Mouse (Mus musculus) heart, embryonic 11.5 days (tissue): ENCODE data around the gene Armc10. TPM values are rescaled to one million over a fixed set of nuclear protein-coding genes. Genes with fewer than 3 reads are reported as not detected.

Experiments
- ATAC-seq: fragments of 200-750 bp; cut with Nextera tagmentation; replicated peaks from 2 replicates; pipeline ENCODE4 v1.8.0; 2017; ENCODE audit warnings: moderate library complexity; ENCODE audit not compliant: insufficient number of reproducible peaks, low FRiP score, low TSS enrichment
- H3K27ac ChIP-seq: fragments of 300-500 bp; sonication (generic); 2 replicates; pipeline ENCODE4 v1.5.1; 2014; ENCODE audit warnings: mild to moderate bottlenecking, low read depth, low read length
- H3K27me3 ChIP-seq: fragments of 300-500 bp; sonication (generic); 2 replicates; pipeline ENCODE4 v1.6.1; 2014; ENCODE audit warnings: mild to moderate bottlenecking, low read length, mixed read lengths; ENCODE audit not compliant: control insufficient read depth, insufficient read depth
- H3K36me3 ChIP-seq: fragments of 300-500 bp; sonication (generic); 2 replicates; pipeline ENCODE4 v1.6.1; 2014; ENCODE audit warnings: mild to moderate bottlenecking, low read length, moderate library complexity, mixed read lengths; ENCODE audit not compliant: control insufficient read depth, insufficient read depth
- H3K4me1 ChIP-seq: fragments of 300-500 bp; sonication (generic); 2 replicates; pipeline ENCODE4 v1.6.1; 2014; ENCODE audit warnings: low read length; ENCODE audit not compliant: control insufficient read depth, insufficient read depth
- H3K4me2 ChIP-seq: fragments of 300-500 bp; sonication (generic); 2 replicates; pipeline ENCODE4 v1.6.1; 2014; ENCODE audit warnings: mild to moderate bottlenecking, moderate library complexity
- H3K4me3 ChIP-seq: fragments of 300-500 bp; sonication (generic); 2 replicates; pipeline ENCODE4 v1.5.1; 2014; ENCODE audit warnings: low read depth, low read length
- H3K9ac ChIP-seq: fragments of 300-500 bp; sonication (generic); 2 replicates; pipeline ENCODE4 v1.6.1; 2014; ENCODE audit warnings: mild to moderate bottlenecking, low read depth, low read length, moderate library complexity
- H3K9me3 ChIP-seq: fragments of 300-500 bp; sonication (generic); replicated peaks from 2 replicates; pipeline ENCODE4 v1.6.1; 2016; ENCODE audit warnings: low read length; ENCODE audit not compliant: control insufficient read depth
- WGBS: fragments of 180-500 bp; shearing (Covaris S2); extraction: QIAGEN DNeasy Blood & Tissue Kit; methylation state at CpG from one replicate; pipeline ENCODE4 v1.1.7; 2014; ENCODE audit not compliant: insufficient replicate concordance; 5-methylcytosine and 5-hydroxymethylcytosine counted together
- polyA plus RNA-seq: library from polyadenylated mRNA; unstranded; fragments of >200 nt; fragmentation: Nextera tagmentation; extraction: Ambion mirVana; gene quantifications from 2 replicates; pipeline ENCODE4 v1.2.1, GENCODE M21; 2014

Armc10 gene
- polyA plus RNA-seq, 1 experiment from 2014 or later = 30.3 TPM

GRCm38 (mm10) chr5:21625916-21626315 lies 19.7 kb upstream of the Armc10 start:
- no peak overlapping the region for H3K9ac ChIP-seq
- 0 out of 2 replicates have a peak, but pooled peaks cover under 1% of the 10 kb centered on the region for H3K9me3 ChIP-seq
- H3K4me2 ChIP-seq = no peak overlapping the region
- H3K36me3 ChIP-seq = no peaks in the 10 kb centered on the region
- no peak overlapping the region for H3K4me3 ChIP-seq
- H3K27me3 ChIP-seq = no peaks in the 10 kb centered on the region
- no peaks in the 10 kb centered on the region for H3K4me1 ChIP-seq
- no peak overlapping the region for H3K27ac ChIP-seq
- no peak for ATAC-seq

- no peaks in the 10 kb centered on the region for H3K36me3 ChIP-seq
- H3K4me1 ChIP-seq = no peaks in the 10 kb centered on the region
- H3K27ac ChIP-seq = no peak overlapping the region
- no peak for ATAC-seq
- H3K4me2 ChIP-seq = no peak overlapping the region
- WGBS = 6% methylated on average over 1 of the region's 1 CpGs
- H3K9me3 ChIP-seq = no peaks in the 10 kb centered on the region
- H3K9ac ChIP-seq = no peak overlapping the region
- no peak overlapping the region for H3K4me3 ChIP-seq
- no peaks in the 10 kb centered on the region for H3K27me3 ChIP-seq
Measured at GRCm38 (mm10) chr5:21640961-21641360, 4.7 kb upstream of the Armc10 start.

GRCm38 (mm10) chr5:21643606-21644005 lies 2.0 kb upstream of the Armc10 start:
- ATAC-seq = no peak
- Histone ChIP-seq H3K27ac (no peak overlapping the region), H3K9me3 (no peaks in the 10 kb centered on the region), H3K4me2 (no peak overlapping the region), H3K4me3 (no peak overlapping the region), H3K36me3 (peaks cover 3% of the 10 kb centered on the region), H3K9ac (no peak overlapping the region), H3K27me3 (no peaks in the 10 kb centered on the region), H3K4me1 (peaks cover 3% of the 10 kb centered on the region; the same call in 1 of the 2 replicates)
- 40% methylated on average over 1 of the region's 1 CpGs for WGBS

GRCm38 (mm10) chr5:21644891-21645438 lies 648 bp upstream of the Armc10 start:
- Histone ChIP-seq H3K9me3 (no peaks in the 10 kb centered on the region), H3K27ac (no peak overlapping the region), H3K36me3 (peaks cover 13% of the 10 kb centered on the region), H3K4me1 (peaks cover 3% of the 10 kb centered on the region; the same call in 1 of the 2 replicates), H3K4me2 (peak overlapping the region; percentile 68), H3K4me3 (peak overlapping the region; percentile 75), H3K9ac (no peak overlapping the region), H3K27me3 (no peaks in the 10 kb centered on the region)
- 14% methylated on average over 14 of the region's 14 CpGs for WGBS
- no peak; the same call in none of the 2 replicates for ATAC-seq

- under 1% methylated on average over 24 of the region's 25 CpGs for WGBS
- no peak for ATAC-seq
Measured at GRCm38 (mm10) chr5:21646133-21646491, 499 bp downstream of the Armc10 start.

GRCm38 (mm10) chr5:21650736-21651135 lies 5.1 kb downstream of the Armc10 start:
- WGBS = 74% methylated on average over 2 of the region's 2 CpGs
- peaks cover 3% of the 10 kb centered on the region; the same call in 1 of the 2 replicates for H3K4me1 ChIP-seq
- no peak overlapping the region for H3K4me3 ChIP-seq
- ATAC-seq = no peak
- H3K4me2 ChIP-seq = no peak overlapping the region
- no peak overlapping the region for H3K27ac ChIP-seq
- no peak overlapping the region for H3K9ac ChIP-seq
- H3K9me3 ChIP-seq = no peaks in the 10 kb centered on the region
- no peaks in the 10 kb centered on the region for H3K27me3 ChIP-seq
- H3K36me3 ChIP-seq = peaks cover 31% of the 10 kb centered on the region

More at GRCm38 (mm10) chr5:21646133-21646491, 499 bp downstream of the Armc10 start:
- Histone ChIP-seq H3K4me3 (peak overlapping the region; percentile 75), H3K4me1 (peaks cover 3% of the 10 kb centered on the region; the same call in 1 of the 2 replicates), H3K9ac (peak overlapping the region; percentile 86), H3K27ac (peak overlapping the region; percentile 71), H3K4me2 (peak overlapping the region; percentile 68), H3K27me3 (no peaks in the 10 kb centered on the region), H3K9me3 (no peaks in the 10 kb centered on the region), H3K36me3 (peaks cover 20% of the 10 kb centered on the region)

GRCm38 (mm10) chr5:21651885-21652612 lies 6.4 kb downstream of the Armc10 start:
- ATAC-seq = no peak
- Histone ChIP-seq H3K27ac (no peak overlapping the region), H3K9me3 (no peaks in the 10 kb centered on the region), H3K4me2 (no peak overlapping the region), H3K9ac (no peak overlapping the region), H3K27me3 (no peaks in the 10 kb centered on the region), H3K4me3 (no peak overlapping the region), H3K4me1 (no peaks in the 10 kb centered on the region), H3K36me3 (peaks cover 31% of the 10 kb centered on the region)
- WGBS = 77% methylated on average over 7 of the region's 7 CpGs

GRCm38 (mm10) chr5:21656912-21657311 lies 11.3 kb downstream of the Armc10 start:
- Histone ChIP-seq H3K4me2 (no peak overlapping the region), H3K36me3 (peaks cover 19% of the 10 kb centered on the region), H3K4me1 (peaks cover 6% of the 10 kb centered on the region; the same call in 1 of the 2 replicates), H3K4me3 (no peak overlapping the region), H3K9me3 (no peaks in the 10 kb centered on the region), H3K9ac (no peak overlapping the region), H3K27ac (no peak overlapping the region), H3K27me3 (no peaks in the 10 kb centered on the region)
- no peak for ATAC-seq
- 88% methylated on average over 9 of the region's 9 CpGs for WGBS
